Comparison of ENCODE assay signal across 10 mouse cellular contexts in genomic region chr14:45600587-45600986, GRCm38 (mm10). TPM values are rescaled to one million over a fixed set of nuclear protein-coding genes. Genes with fewer than 3 reads are reported as not detected.
DNase-seq lines count a peak whose midpoint lies in the region; ATAC-seq and TF ChIP-seq lines count a peak whose summit lies in the region.
"Had no signal": no experiment of that assay in that cellular context is flagged by ENCODE, and none has a peak within 500 bp of the region (broad histone marks: within the 10 kb centered on the region; RNA-seq: fewer than 3 reads in every experiment).

No protein-coding gene starts in this region.

- WGBS in heart, embryonic 13.5 days: 65% methylated on average over 9 of the region's 9 CpGs
- WGBS in lung, embryonic 14.5 days: 47% methylated on average over 9 of the region's 9 CpGs

- H3K27me3 ChIP-seq in heart, embryonic 13.5 days (replicated peaks): no peaks in the 10 kb centered on the region
- no peaks in the 10 kb centered on the region for H3K27me3 ChIP-seq in lung, embryonic 14.5 days (ENCODE audit: insufficient read depth, low read length)
- H3K27me3 ChIP-seq: heart, embryonic 12.5 days had no signal

- H3K36me3 ChIP-seq in heart, embryonic 13.5 days: peaks cover 55% of the 10 kb centered on the region
- H3K36me3 ChIP-seq in lung, embryonic 14.5 days (ENCODE audit: insufficient read depth): peaks cover 9% of the 10 kb centered on the region; the same call in 1 of the 2 replicates

- H3K4me3 ChIP-seq in heart, embryonic 13.5 days: no peak overlapping the region
- no peak overlapping the region for H3K4me3 ChIP-seq in lung, embryonic 14.5 days (ENCODE audit: low read depth, low read length)
- no peak overlapping the region for H3K4me3 ChIP-seq in gastrocnemius, adult 2 months
- H3K4me3 ChIP-seq: heart, embryonic 12.5 days had no signal

- intact Hi-C loops in gastrocnemius, postnatal 36 days (cut with DNase I): loop anchor here (5.0 kb wide), 2 partner anchors 33 to 178 kb away; no protein-coding TSS in a partner anchor
- intact Hi-C loops in gastrocnemius, adult 2 months (cut with DNase I): loop anchor here (2.0 to 5.0 kb wide), 2 partner anchors 33 to 176 kb away; no protein-coding TSS in a partner anchor

- H3K9me3 ChIP-seq in heart, embryonic 13.5 days: no peaks in the 10 kb centered on the region
- H3K9me3 ChIP-seq in lung, embryonic 14.5 days (ENCODE audit: low read depth, low read length): no peaks in the 10 kb centered on the region
- H3K9me3 ChIP-seq: heart, embryonic 12.5 days had no signal

- no peak for DNase-seq in heart, adult 11 months
- peak; percentile 3 for DNase-seq in adipocyte (ENCODE audit: low spot score)
- peak; percentile 26 to 49 for DNase-seq in frontal cortex, postnatal 14 days (ENCODE audit: low spot score in 2 of 2)
- DNase-seq in lung, embryonic 14.5 days: peak; percentile 3
- DNase-seq in gastrocnemius, postnatal 36 days: no peak
- no peak for DNase-seq in thymus, postnatal 14 days
- no peak for DNase-seq in gastrocnemius, adult 2 months
- DNase-seq: cerebellum, adult 11 months had no signal

- H3K4me1 ChIP-seq in heart, embryonic 13.5 days: peaks cover 31% of the 10 kb centered on the region
- no peaks in the 10 kb centered on the region for H3K4me1 ChIP-seq in lung, embryonic 14.5 days (ENCODE audit: insufficient read depth)

- no peak overlapping the region for H3K4me2 ChIP-seq in heart, embryonic 13.5 days
- H3K4me2 ChIP-seq in lung, embryonic 14.5 days: no peak overlapping the region
- H3K4me2 ChIP-seq: heart, embryonic 12.5 days had no signal

- no peak for ATAC-seq in heart, embryonic 13.5 days (ENCODE audit: extremely low read depth, insufficient number of reproducible peaks, low FRiP score, low TSS enrichment)
- ATAC-seq in lung, embryonic 14.5 days (ENCODE audit: insufficient read depth): no peak

- peak overlapping the region; percentile 60 for H3K27ac ChIP-seq in heart, embryonic 13.5 days (replicated peaks)
- H3K27ac ChIP-seq in lung, embryonic 14.5 days (ENCODE audit: low read depth): no peak overlapping the region
- no peak overlapping the region for H3K27ac ChIP-seq in gastrocnemius, adult 2 months

- H3K9ac ChIP-seq in heart, embryonic 13.5 days: no peak overlapping the region
- no peak overlapping the region for H3K9ac ChIP-seq in lung, embryonic 14.5 days
- H3K9ac ChIP-seq: heart, embryonic 12.5 days had no signal

- no peak for TF ChIP-seq CTCF in lung, embryonic 14.5 days (IDR thresholded peaks at IDR 0.05; ENCODE audit: low read depth)
- TF ChIP-seq CTCF in gastrocnemius, adult 2 months (IDR thresholded peaks at IDR 0.05): no peak

RNA-seq across cellular contexts. Expression of gene Ddhd1, which starts 57.4 kb away (rescaled TPM):
- 6.7 and 7.9 TPM in 2 replicates for polyA plus RNA-seq in heart, embryonic 13.5 days (2015; fragmentation: Nextera tagmentation; extraction: Ambion mirVana)
- polyA plus RNA-seq in lung, embryonic 14.5 days (2014; fragmentation: Nextera tagmentation; extraction: Ambion mirVana): 7.2 and 8.5 TPM in 2 replicates
- 1 to 10 TPM; 2.7 to 3.3 TPM for total RNA-seq in gastrocnemius, postnatal 36 days (2021)
- 1 to 10 TPM; 3.3 TPM for total RNA-seq in gastrocnemius, adult 2 months (2021)

Comparison
In these comparisons a context has a peak if more than half of its experiments do, and no peak if none do; other contexts are left out.
1. DNase-seq: peak in adipocyte (single experiment), frontal cortex, postnatal 14 days (2 of 2) and lung, embryonic 14.5 days (single experiment); none in heart, adult 11 months (single experiment), gastrocnemius, postnatal 36 days (0 of 2), thymus, postnatal 14 days (single experiment) and gastrocnemius, adult 2 months (single experiment).